Mouse (Mus musculus): Measurements from ENCODE around the gene Igfbp3. TPM values are rescaled to one million over a fixed set of nuclear protein-coding genes. Genes with fewer than 3 reads are reported as not detected.

Gene Igfbp3
- 0.16 TPM for polyA plus RNA-seq (2012; fragmentation: generic; extraction: Trizol)
- long read RNA-seq, experiment 1, transcript Igfbp3-201 (5 exons, 2,421 nt): major isoform, 19 of 25 reads
- long read RNA-seq, experiment 1, partial matches to known transcripts: 1 of 25 reads
- long read RNA-seq, experiment 1, other reads (novel, unspliced or antisense): 5 of 25 reads
- long read RNA-seq, experiment 2, transcript Igfbp3-201 (5 exons, 2,421 nt): major isoform, 42 of 43 reads
- long read RNA-seq, experiment 2, partial matches to known transcripts: 1 of 43 reads
- long read RNA-seq, experiment 2, other reads (novel, unspliced or antisense): 0 of 43 reads

DNA sequence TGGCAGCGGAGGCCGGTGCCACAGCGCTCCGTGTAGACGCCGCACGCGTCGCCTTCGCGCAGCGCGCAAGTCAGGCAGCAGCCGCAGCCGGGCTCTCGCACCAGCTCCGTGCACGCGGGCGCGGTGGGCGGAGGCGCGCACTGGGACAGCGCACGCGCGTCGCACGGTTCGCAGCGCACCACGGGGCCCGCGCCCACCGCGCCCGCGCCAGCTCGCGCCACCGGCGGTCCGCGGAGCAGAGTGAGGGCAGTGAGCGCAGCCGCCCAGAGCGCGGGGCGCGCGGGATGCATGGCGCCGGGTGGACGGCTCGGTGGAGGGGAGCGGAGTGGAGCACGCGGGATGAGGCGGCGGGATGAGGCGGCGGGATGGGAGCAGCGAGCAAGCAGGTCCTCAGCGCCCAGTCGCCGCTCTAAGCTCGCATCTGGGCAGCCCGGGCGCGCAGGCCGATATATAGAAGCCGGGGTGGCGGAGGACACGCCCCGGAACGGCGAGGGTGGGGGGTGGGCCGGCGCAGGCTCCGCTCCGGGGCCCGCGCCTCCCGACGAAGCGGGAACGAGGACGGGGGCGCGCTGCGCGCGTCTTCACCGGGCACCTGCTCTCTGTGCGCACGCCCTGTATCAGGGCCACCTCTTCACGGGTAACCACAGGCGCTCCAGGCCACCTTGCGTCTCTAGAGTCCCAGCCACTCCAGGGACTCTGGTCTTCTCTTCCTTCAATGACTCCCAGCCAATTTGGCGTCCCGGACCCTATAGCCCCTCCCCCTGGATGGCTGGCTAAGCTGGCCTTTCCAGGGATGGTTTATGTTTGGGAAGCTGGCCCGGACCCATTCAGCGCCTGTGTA lies at the start of gene Igfbp3:
TSS of gene Igfbp3 (minus strand) at position 423 of the 841 bp plus-strand sequence.
- H3K79me2 ChIP-seq (ENCODE audit: control insufficient read depth, insufficient read depth): no peaks in the 10 kb centered on the region
- H3K79me3 ChIP-seq (ENCODE audit: low read depth): no peaks in the 10 kb centered on the region
- peaks cover 6% of the 10 kb centered on the region for H3K27me3 ChIP-seq (ENCODE audit: control insufficient read depth, insufficient read depth, insufficient read length)
- TF ChIP-seq FOSL1 (IDR thresholded peaks at IDR 0.05; ENCODE audit: insufficient read depth, low read length, poor library complexity, severe bottlenecking): no peak
- no peak for TF ChIP-seq CTCF (IDR thresholded peaks at IDR 0.05; ENCODE audit: control insufficient read depth, insufficient read depth, insufficient read length)
- TF ChIP-seq USF1 (IDR thresholded peaks at IDR 0.05; ENCODE audit: low read depth): no peak
- no peak for TF ChIP-seq MYOG (IDR thresholded peaks at IDR 0.05; ENCODE audit: control insufficient read depth, extremely low read depth, insufficient read length)
- no peak for TF ChIP-seq CEBPB (IDR thresholded peaks at IDR 0.05; ENCODE audit: low read depth)
- TF ChIP-seq MAX (IDR thresholded peaks at IDR 0.05): no peak
- no peak for TF ChIP-seq MYOD1 (IDR thresholded peaks at IDR 0.05; ENCODE audit: control insufficient read depth, insufficient read length, low read depth)
- no peaks in the 10 kb centered on the region for H3K36me3 ChIP-seq (ENCODE audit: control insufficient read depth, insufficient read depth)
- no peak within 1 kb of the TSS for H3K4me3 ChIP-seq (ENCODE audit: insufficient read depth, poor library complexity, severe bottlenecking)
- no peak within 1 kb of the TSS for H3ac ChIP-seq (ENCODE audit: control insufficient read depth, insufficient read length, low read depth)

DNA sequence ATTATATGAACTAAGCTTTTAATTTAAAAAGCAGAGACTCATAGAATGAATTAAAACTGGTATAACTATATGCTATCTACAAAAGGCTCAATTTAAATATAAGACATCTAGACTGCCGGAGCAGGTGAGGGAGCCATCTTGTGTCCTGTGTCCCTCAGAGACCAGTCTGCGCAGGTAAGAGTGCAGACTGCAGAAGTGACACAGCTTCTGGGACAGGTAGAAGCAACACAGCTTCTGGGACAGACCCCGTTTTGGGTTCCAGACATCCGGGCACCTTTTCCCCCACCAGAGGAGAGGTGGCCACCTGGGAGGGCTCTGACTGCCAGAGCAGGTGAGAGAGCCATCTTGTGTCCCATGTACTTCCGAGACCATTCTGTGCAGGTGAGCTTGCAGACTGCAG lies 37.1 kb upstream of the Igfbp3 start:
- H3K79me3 ChIP-seq (ENCODE audit: low read depth): no peaks in the 10 kb centered on the region
- no peaks in the 10 kb centered on the region for H3K27me3 ChIP-seq (ENCODE audit: control insufficient read depth, insufficient read depth, insufficient read length)
- no peaks in the 10 kb centered on the region for H3K36me3 ChIP-seq (ENCODE audit: control insufficient read depth, insufficient read depth)
- H3ac ChIP-seq (ENCODE audit: control insufficient read depth, insufficient read length, low read depth): no peak overlapping the region
- no peak overlapping the region for H3K4me3 ChIP-seq (ENCODE audit: insufficient read depth, poor library complexity, severe bottlenecking)
- no peaks in the 10 kb centered on the region for H3K79me2 ChIP-seq (ENCODE audit: control insufficient read depth, insufficient read depth)
- TF ChIP-seq CTCF (IDR thresholded peaks at IDR 0.05; ENCODE audit: control insufficient read depth, insufficient read depth, insufficient read length): no peak

DNA sequence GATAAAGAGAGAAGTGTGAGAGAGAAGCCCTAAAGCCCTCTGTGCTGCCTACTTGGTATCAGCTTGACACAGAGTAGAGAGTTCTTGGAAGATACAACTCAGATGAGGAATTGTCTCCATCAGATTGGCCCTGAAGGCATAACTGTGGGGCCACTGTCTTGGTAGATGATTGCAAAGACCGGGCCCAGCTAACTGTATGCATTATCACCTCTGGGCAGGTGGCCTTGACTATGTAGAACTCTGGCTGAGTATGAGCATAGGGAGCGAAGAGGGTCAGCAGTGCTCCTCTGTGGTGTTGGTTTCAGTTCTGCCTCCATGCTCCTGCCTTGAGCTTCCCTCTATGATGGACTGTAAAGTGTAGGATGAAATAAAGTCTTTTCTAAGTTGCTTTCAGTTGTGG lies 36.7 kb upstream of the Igfbp3 start:
- H3K4me3 ChIP-seq (ENCODE audit: insufficient read depth, poor library complexity, severe bottlenecking): no peak overlapping the region
- H3K79me2 ChIP-seq (ENCODE audit: control insufficient read depth, insufficient read depth): no peaks in the 10 kb centered on the region
- H3K36me3 ChIP-seq (ENCODE audit: control insufficient read depth, insufficient read depth): no peaks in the 10 kb centered on the region
- H3K79me3 ChIP-seq (ENCODE audit: low read depth): no peaks in the 10 kb centered on the region
- H3ac ChIP-seq (ENCODE audit: control insufficient read depth, insufficient read length, low read depth): no peak overlapping the region
- TF ChIP-seq MAX (IDR thresholded peaks at IDR 0.05) (no peak), USF1 (IDR thresholded peaks at IDR 0.05; ENCODE audit: low read depth) (no peak), FOSL1 (IDR thresholded peaks at IDR 0.05; ENCODE audit: insufficient read depth, low read length, poor library complexity, severe bottlenecking) (no peak), MYOG (IDR thresholded peaks at IDR 0.05; ENCODE audit: control insufficient read depth, extremely low read depth, insufficient read length) (no peak), CTCF (IDR thresholded peaks at IDR 0.05; ENCODE audit: control insufficient read depth, insufficient read depth, insufficient read length) (no peak), MYOD1 (IDR thresholded peaks at IDR 0.05; ENCODE audit: control insufficient read depth, insufficient read length, low read depth) (no peak), CEBPB (IDR thresholded peaks at IDR 0.05; ENCODE audit: low read depth) (no peak)
- no peaks in the 10 kb centered on the region for H3K27me3 ChIP-seq (ENCODE audit: control insufficient read depth, insufficient read depth, insufficient read length)

DNA sequence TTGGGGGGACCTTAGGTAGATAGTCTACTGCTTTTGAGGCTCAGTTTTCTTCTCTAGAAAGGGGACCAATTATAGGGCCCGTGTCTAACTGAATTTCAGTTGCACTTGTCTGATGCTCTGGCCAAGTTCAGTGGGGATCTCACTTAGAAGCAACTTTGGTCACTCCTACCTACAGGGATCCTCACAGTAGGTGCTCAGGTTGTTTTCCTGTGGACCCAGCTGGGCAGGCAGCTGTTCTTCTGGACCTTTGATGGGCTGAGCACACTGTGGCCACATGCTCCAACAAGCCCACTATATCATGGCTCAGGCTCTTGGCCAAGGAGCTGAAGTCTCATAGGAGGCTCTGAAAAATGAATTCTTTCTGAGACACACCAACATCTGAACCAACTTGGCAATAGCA lies 31.1 kb upstream of the Igfbp3 start:
- H3ac ChIP-seq (ENCODE audit: control insufficient read depth, insufficient read length, low read depth): no peak overlapping the region
- no peaks in the 10 kb centered on the region for H3K79me2 ChIP-seq (ENCODE audit: control insufficient read depth, insufficient read depth)
- TF ChIP-seq CTCF (IDR thresholded peaks at IDR 0.05; ENCODE audit: control insufficient read depth, insufficient read depth, insufficient read length) (no peak), USF1 (IDR thresholded peaks at IDR 0.05; ENCODE audit: low read depth) (no peak), MYOG (IDR thresholded peaks at IDR 0.05; ENCODE audit: control insufficient read depth, extremely low read depth, insufficient read length) (no peak), MAX (IDR thresholded peaks at IDR 0.05) (no peak), FOSL1 (IDR thresholded peaks at IDR 0.05; ENCODE audit: insufficient read depth, low read length, poor library complexity, severe bottlenecking) (no peak), CEBPB (IDR thresholded peaks at IDR 0.05; ENCODE audit: low read depth) (no peak), MYOD1 (IDR thresholded peaks at IDR 0.05; ENCODE audit: control insufficient read depth, insufficient read length, low read depth) (no peak)
- no peaks in the 10 kb centered on the region for H3K27me3 ChIP-seq (ENCODE audit: control insufficient read depth, insufficient read depth, insufficient read length)
- H3K36me3 ChIP-seq (ENCODE audit: control insufficient read depth, insufficient read depth): no peaks in the 10 kb centered on the region
- no peak overlapping the region for H3K4me3 ChIP-seq (ENCODE audit: insufficient read depth, poor library complexity, severe bottlenecking)
- no peaks in the 10 kb centered on the region for H3K79me3 ChIP-seq (ENCODE audit: low read depth)

DNA sequence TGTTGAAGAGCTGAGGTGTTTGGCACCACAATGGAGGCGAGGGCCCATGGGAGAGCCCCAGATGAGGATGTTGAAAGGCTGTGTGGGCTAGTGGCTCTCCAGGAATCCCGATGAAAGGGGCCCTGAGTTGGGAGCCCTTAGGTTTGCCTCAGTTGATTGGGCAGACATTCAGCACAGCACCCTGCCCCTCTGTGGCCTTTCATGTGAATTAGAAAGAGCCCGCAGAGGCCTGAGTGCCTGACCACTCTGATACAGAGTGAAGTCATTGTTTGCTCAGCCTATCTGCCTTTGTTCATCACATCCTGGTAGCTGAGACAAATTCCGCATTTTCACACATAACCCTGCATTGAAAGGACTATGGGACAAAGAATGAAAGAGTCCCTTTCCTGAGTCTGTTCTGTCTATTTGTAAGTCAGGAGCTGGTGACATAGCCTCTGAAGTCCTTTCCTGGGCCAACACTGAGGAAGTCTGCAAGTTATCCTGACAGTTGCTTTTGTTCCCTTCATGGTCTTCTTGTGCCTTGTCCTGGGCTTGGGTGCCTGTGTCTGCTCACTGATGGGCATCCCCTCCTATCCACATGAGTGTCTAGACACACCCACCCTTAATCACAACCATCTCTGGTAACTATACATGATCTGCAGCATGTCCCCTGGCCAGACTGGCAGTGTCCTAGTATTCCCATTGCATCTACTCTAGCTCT lies 25.5 kb upstream of the Igfbp3 start:
- Histone ChIP-seq H3K79me3 (ENCODE audit: low read depth) (no peaks in the 10 kb centered on the region), H3K27me3 (ENCODE audit: control insufficient read depth, insufficient read depth, insufficient read length) (no peaks in the 10 kb centered on the region), H3K4me3 (ENCODE audit: insufficient read depth, poor library complexity, severe bottlenecking) (no peak overlapping the region), H3ac (ENCODE audit: control insufficient read depth, insufficient read length, low read depth) (no peak overlapping the region), H3K36me3 (ENCODE audit: control insufficient read depth, insufficient read depth) (no peaks in the 10 kb centered on the region), H3K79me2 (ENCODE audit: control insufficient read depth, insufficient read depth) (no peaks in the 10 kb centered on the region)
- TF ChIP-seq CEBPB (IDR thresholded peaks at IDR 0.05; ENCODE audit: low read depth): no peak
- no peak for TF ChIP-seq MYOG (IDR thresholded peaks at IDR 0.05; ENCODE audit: control insufficient read depth, extremely low read depth, insufficient read length)
- no peak for TF ChIP-seq USF1 (IDR thresholded peaks at IDR 0.05; ENCODE audit: low read depth)
- no peak for TF ChIP-seq MYOD1 (IDR thresholded peaks at IDR 0.05; ENCODE audit: control insufficient read depth, insufficient read length, low read depth)
- no peak for TF ChIP-seq CTCF (IDR thresholded peaks at IDR 0.05; ENCODE audit: control insufficient read depth, insufficient read depth, insufficient read length)
- TF ChIP-seq MAX (IDR thresholded peaks at IDR 0.05): no peak
- no peak for TF ChIP-seq FOSL1 (IDR thresholded peaks at IDR 0.05; ENCODE audit: insufficient read depth, low read length, poor library complexity, severe bottlenecking)
